Mouse (Mus musculus) midbrain, embryonic 16.5 days (tissue): ENCODE results near the gene Fxyd7. TPM values are rescaled to one million over a fixed set of nuclear protein-coding genes. Genes with fewer than 3 reads are reported as not detected.

ENCODE experiments used
- ATAC-seq: fragments of 200-750 bp; cut with Nextera tagmentation; 2 replicates; pipeline ENCODE4 v1.8.0; 2017; ENCODE audit warnings: moderate TSS enrichment
- H3K27ac ChIP-seq: fragments of 300-500 bp; sonication (generic); 2 replicates; pipeline ENCODE4 v1.5.1; 2014; ENCODE audit warnings: mild to moderate bottlenecking, low read length, mixed read lengths
- H3K27me3 ChIP-seq: fragments of 300-500 bp; sonication (generic); 2 replicates; pipeline ENCODE4 v1.6.1; 2014; ENCODE audit warnings: low read depth, low read length, mixed read lengths; ENCODE audit not compliant: control insufficient read depth, insufficient read depth
- H3K36me3 ChIP-seq: fragments of 300-500 bp; sonication (generic); 2 replicates; pipeline ENCODE4 v1.6.1; 2014; ENCODE audit warnings: mild to moderate bottlenecking, low read length, moderate library complexity, mixed read lengths; ENCODE audit not compliant: control insufficient read depth, insufficient read depth
- H3K4me1 ChIP-seq: fragments of 300-500 bp; sonication (generic); 2 replicates; pipeline ENCODE4 v1.6.1; 2014; ENCODE audit warnings: mild to moderate bottlenecking, low read length, mixed read lengths; ENCODE audit not compliant: control insufficient read depth, insufficient read depth
- H3K4me2 ChIP-seq: fragments of 300-500 bp; sonication (generic); 2 replicates; pipeline ENCODE4 v1.6.1; 2014; ENCODE audit warnings: mild to moderate bottlenecking, low read length, mixed read lengths
- H3K4me3 ChIP-seq: fragments of 300-500 bp; sonication (generic); 2 replicates; pipeline ENCODE4 v1.5.1; 2014; ENCODE audit warnings: low read depth, mild to moderate bottlenecking, low read length, moderate library complexity, mixed read lengths
- H3K9ac ChIP-seq: fragments of 300-500 bp; sonication (generic); 2 replicates; pipeline ENCODE4 v1.6.1; 2014; ENCODE audit warnings: low read depth, low read length, mixed read lengths
- H3K9me3 ChIP-seq: fragments of 300-500 bp; sonication (generic); replicated peaks from 2 replicates; pipeline ENCODE4 v1.6.1; 2014; ENCODE audit warnings: mild to moderate bottlenecking, low read length, mixed read lengths; ENCODE audit not compliant: control insufficient read depth, poor library complexity, severe bottlenecking
- WGBS: fragments of 180-500 bp; shearing (Covaris S2); extraction: QIAGEN DNeasy Blood & Tissue Kit; methylation state at CpG from one replicate; pipeline ENCODE4 v1.1.7; 2014; 5-methylcytosine and 5-hydroxymethylcytosine counted together
- polyA plus RNA-seq: library from polyadenylated mRNA; unstranded; fragments of >200 nt; fragmentation: Nextera tagmentation; extraction: Ambion mirVana; gene quantifications from 2 replicates; pipeline ENCODE4 v1.2.1, GENCODE M21; 2015

Gene Fxyd7
- polyA plus RNA-seq, 1 experiment from 2014 or later: 270 TPM

- no peaks in the 10 kb centered on the region for H3K27me3 ChIP-seq
- H3K36me3 ChIP-seq: no peaks in the 10 kb centered on the region
Observed at GRCm38 (mm10) chr7:31079670-31080069, 28.4 kb upstream of the Fxyd7 start.

GRCm38 (mm10) chr7:31077885-31078445 is 26.7 kb upstream of the Fxyd7 start:
- WGBS: 52% methylated on average over 5 of the region's 5 CpGs
- Histone ChIP-seq H3K36me3 (no peaks in the 10 kb centered on the region), H3K9ac (no peak overlapping the region), H3K4me1 (no peaks in the 10 kb centered on the region), H3K27me3 (no peaks in the 10 kb centered on the region), H3K4me3 (no peak overlapping the region), H3K9me3 (no peaks in the 10 kb centered on the region), H3K4me2 (no peak overlapping the region), H3K27ac (no peak overlapping the region)
- no peak for ATAC-seq

More at GRCm38 (mm10) chr7:31079670-31080069, 28.4 kb upstream of the Fxyd7 start:
- Histone ChIP-seq H3K4me2 (no peak overlapping the region), H3K9ac (no peak overlapping the region), H3K4me1 (no peaks in the 10 kb centered on the region), H3K27ac (no peak overlapping the region), H3K4me3 (no peak overlapping the region), H3K9me3 (no peaks in the 10 kb centered on the region)
- 91% methylated on average over 8 of the region's 8 CpGs for WGBS
- ATAC-seq: no peak

- 69% methylated on average over 6 of the region's 6 CpGs for WGBS
- H3K9ac ChIP-seq: no peak overlapping the region
- H3K36me3 ChIP-seq: no peaks in the 10 kb centered on the region
- H3K9me3 ChIP-seq: no peaks in the 10 kb centered on the region
- no peak overlapping the region for H3K4me3 ChIP-seq
- H3K4me2 ChIP-seq: no peak overlapping the region
- no peaks in the 10 kb centered on the region for H3K4me1 ChIP-seq
- no peaks in the 10 kb centered on the region for H3K27me3 ChIP-seq
- no peak overlapping the region for H3K27ac ChIP-seq
- ATAC-seq: no peak
Observed at GRCm38 (mm10) chr7:31077470-31077869, 26.2 kb upstream of the Fxyd7 start.

GRCm38 (mm10) chr7:31076492-31076891 is 25.2 kb upstream of the Fxyd7 start, which contains the start of gene Fxyd3:
Gene Fxyd3 (minus strand): TSS chr7:31076704.
- Histone ChIP-seq H3K27ac (no peak within 1 kb of the TSS), H3K4me1 (no peaks in the 10 kb centered on the region), H3K9me3 (no peaks in the 10 kb centered on the region), H3K27me3 (no peaks in the 10 kb centered on the region), H3K4me2 (no peak within 1 kb of the TSS), H3K36me3 (no peaks in the 10 kb centered on the region), H3K9ac (no peak within 1 kb of the TSS), H3K4me3 (no peak within 1 kb of the TSS)
- ATAC-seq: no peak
- WGBS: 62% methylated on average over 5 of the region's 5 CpGs

GRCm38 (mm10) chr7:31074713-31075069 is 23.4 kb upstream of the Fxyd7 start:
- Histone ChIP-seq H3K4me3 (no peak overlapping the region), H3K27ac (no peak overlapping the region), H3K4me1 (peaks cover 2% of the 10 kb centered on the region; the same call in 1 of the 2 replicates), H3K27me3 (no peaks in the 10 kb centered on the region), H3K4me2 (no peak overlapping the region), H3K9me3 (no peaks in the 10 kb centered on the region), H3K9ac (no peak overlapping the region), H3K36me3 (no peaks in the 10 kb centered on the region)
- no peak for ATAC-seq
- WGBS: 70% methylated on average over 5 of the region's 5 CpGs

- Histone ChIP-seq H3K9me3 (no peaks in the 10 kb centered on the region), H3K4me2 (no peak overlapping the region), H3K36me3 (no peaks in the 10 kb centered on the region), H3K4me3 (no peak overlapping the region), H3K27ac (no peak overlapping the region), H3K27me3 (no peaks in the 10 kb centered on the region), H3K9ac (no peak overlapping the region), H3K4me1 (peaks cover 2% of the 10 kb centered on the region; the same call in 1 of the 2 replicates)
- 61% methylated on average over 7 of the region's 7 CpGs for WGBS
- no peak for ATAC-seq
Observed at GRCm38 (mm10) chr7:31074061-31074712, 22.9 kb upstream of the Fxyd7 start.

GRCm38 (mm10) chr7:31073546-31073945 is 22.3 kb upstream of the Fxyd7 start:
- ATAC-seq: no peak
- Histone ChIP-seq H3K9ac (no peak overlapping the region), H3K27ac (no peak overlapping the region), H3K4me2 (no peak overlapping the region), H3K4me1 (peaks cover 2% of the 10 kb centered on the region; the same call in 1 of the 2 replicates), H3K9me3 (no peaks in the 10 kb centered on the region), H3K27me3 (no peaks in the 10 kb centered on the region), H3K36me3 (no peaks in the 10 kb centered on the region), H3K4me3 (no peak overlapping the region)

GRCm38 (mm10) chr7:31072326-31072725 is 21.1 kb upstream of the Fxyd7 start:
- no peak overlapping the region for H3K4me2 ChIP-seq
- H3K4me3 ChIP-seq: no peak overlapping the region
- no peak overlapping the region for H3K27ac ChIP-seq
- no peak for ATAC-seq
- no peaks in the 10 kb centered on the region for H3K27me3 ChIP-seq
- no peaks in the 10 kb centered on the region for H3K36me3 ChIP-seq
- peaks cover 2% of the 10 kb centered on the region; the same call in 1 of the 2 replicates for H3K4me1 ChIP-seq
- H3K9me3 ChIP-seq: no peaks in the 10 kb centered on the region
- WGBS: 64% methylated on average over 9 of the region's 9 CpGs
- no peak overlapping the region for H3K9ac ChIP-seq

GRCm38 (mm10) chr7:31070324-31070723 is 19.1 kb upstream of the Fxyd7 start:
- H3K4me2 ChIP-seq: no peak overlapping the region
- WGBS: 79% methylated on average over 6 of the region's 6 CpGs
- ATAC-seq: no peak

More at GRCm38 (mm10) chr7:31070324-31070723, 19.1 kb upstream of the Fxyd7 start:
- Histone ChIP-seq H3K4me3 (no peak overlapping the region), H3K9me3 (no peaks in the 10 kb centered on the region), H3K27me3 (no peaks in the 10 kb centered on the region), H3K4me1 (peaks cover 2% of the 10 kb centered on the region; the same call in 1 of the 2 replicates), H3K27ac (no peak overlapping the region), H3K9ac (no peak overlapping the region), H3K36me3 (no peaks in the 10 kb centered on the region)
